Mouse (Mus musculus) induced T-regulatory cell, adult 2 months (primary cell): ENCODE data around the gene Gm42372.

Experiments
- DNase-seq: peaks from one replicate; pipeline ENCODE4 v3.0.0-alpha.2; 2012; ENCODE audit warnings: low read depth

The Gm42372 gene

DNA sequence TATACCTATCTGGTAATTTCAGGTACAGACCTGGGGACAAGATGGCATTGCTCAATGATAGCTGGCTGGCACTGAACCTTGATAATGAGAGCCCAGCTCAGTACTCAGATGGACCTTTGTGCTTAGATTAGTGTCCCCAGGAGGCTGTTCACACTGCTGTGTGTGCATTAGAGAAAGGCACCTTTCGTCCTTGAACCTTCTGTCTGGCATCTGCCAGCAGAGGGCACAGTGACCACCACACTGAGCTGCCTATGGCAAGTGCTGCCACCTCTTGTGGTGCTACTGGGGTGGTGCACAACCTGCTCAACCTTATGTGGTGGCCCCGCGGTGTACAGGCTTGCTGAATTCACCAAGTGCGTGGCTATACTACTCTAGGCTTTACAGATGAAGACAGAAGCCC, 24.4 kb downstream of the Gm42372 start:
- peak; percentile 66 for DNase-seq

DNA sequence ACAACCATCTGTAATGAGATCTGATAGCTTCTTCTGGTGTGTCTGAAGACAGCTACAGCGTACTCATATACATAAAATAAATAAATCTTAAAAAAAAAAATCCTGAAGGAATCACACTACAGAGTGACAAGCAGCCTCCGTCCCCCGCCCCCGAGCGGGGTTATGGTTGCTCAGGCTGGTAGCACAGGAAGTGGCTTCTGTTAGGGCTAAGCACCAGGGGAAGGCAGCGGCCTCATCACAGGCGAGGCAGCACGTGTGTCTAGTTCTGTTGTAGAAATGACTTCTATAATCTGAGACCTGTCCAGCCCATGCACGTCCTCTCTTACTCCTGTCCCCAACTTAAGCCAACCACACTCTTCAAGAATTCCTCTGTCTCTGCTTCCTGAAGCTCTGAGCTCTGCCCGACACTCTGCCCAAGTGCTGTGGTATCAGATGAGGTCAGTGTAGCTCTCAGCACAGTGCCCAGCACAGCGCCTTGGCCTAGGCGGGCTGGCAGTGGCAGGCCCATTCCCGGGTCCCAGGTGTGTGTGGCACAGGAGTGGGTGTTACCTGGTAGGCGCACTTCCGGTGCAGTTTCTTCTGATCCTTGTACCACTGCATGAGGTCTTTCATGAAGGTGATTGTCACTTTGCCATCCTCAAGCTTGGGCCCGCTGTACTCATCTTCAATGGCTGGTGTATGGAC, 26.6 kb downstream of the Gm42372 start:
- DNase-seq, result peak; percentile 61

DNA sequence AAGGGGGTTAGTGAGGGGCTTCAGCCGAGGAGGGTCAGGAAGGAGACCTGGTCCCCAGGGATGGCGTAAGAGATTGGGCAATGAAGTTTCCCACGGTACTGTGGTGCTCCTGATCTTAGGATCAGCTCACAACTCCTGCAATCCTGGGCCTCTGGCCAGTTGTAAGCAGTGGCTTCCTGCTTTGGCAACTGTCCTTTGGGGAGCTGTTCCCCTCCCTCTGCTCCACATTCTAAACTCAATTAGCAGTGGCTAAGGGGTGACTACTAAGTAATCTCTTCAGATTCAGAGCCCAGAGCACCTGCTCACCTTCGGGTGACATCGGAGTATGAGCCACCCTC, 27.1 kb downstream of the Gm42372 start:
- DNase-seq, result no peak

GRCm38 (mm10) chr7:17011909-17012590, 29.2 kb downstream of the Gm42372 start:
- DNase-seq, result no peak

DNA sequence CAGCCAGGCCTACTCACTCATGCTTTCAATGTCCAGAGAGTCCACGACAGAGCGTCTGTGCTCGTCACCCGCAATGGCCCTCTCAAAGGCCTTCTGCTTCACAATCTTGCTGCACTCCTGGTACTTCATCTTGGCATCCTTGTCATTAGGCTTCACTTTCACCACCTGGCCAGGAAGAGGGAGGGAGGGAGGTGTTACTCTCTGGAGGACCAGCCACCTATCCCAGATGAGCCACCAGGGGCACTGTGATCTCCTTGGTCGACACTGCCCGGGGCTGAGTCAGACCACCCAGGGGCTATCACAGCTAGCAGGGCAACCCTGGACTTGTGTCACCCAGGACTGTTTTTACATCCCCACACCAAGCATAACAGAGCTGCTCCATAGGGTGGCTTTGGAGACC, 32.5 kb downstream of the Gm42372 start:
- no peak for DNase-seq

DNA sequence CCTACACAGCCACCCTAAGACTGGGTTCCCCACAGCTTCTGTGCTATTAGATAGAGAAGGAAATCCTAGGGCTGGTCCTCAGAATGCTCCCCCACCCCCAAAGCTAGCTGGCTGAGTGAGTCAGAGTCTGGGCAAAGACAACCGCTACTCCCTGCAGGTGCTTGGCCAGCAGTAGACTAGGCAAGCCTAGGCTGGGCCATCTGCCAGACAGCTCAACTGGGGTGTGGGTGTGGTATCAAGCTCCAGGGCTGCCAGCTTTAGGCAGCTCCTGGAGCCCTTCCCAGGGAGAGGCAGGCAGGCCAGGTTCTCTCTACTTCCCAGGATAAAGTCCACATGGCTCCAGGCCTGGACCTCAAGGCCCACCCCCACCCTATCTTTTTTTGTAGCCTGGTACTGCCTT, 34.1 kb downstream of the Gm42372 start:
- no peak for DNase-seq

DNA sequence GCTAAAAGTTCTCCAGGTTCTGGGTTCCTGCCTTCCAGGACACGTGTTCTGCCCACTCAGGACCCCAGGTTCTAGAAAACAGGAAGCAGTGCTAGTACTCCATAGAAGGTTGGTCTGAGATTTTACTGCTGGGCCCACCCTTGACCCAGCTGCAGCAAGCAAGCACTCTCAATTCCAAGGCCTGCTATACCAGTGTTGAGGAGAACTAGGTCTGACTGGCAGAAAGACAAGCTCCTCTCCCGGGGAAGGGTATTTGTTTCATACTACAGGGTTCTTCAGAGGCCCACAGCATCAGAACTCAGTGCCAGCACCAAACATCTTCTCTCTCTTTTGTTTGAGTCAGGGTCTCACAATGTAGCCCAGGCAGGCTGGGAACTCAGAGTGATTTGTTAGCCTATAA, 35.0 kb downstream of the Gm42372 start:
- no peak for DNase-seq

GRCm38 (mm10) chr7:17019426-17020166, 36.7 kb downstream of the Gm42372 start:
- DNase-seq, result no peak

- DNase-seq, result no peak
Measured at GRCm38 (mm10) chr7:17022176-17022575, 39.3 kb downstream of the Gm42372 start.

GRCm38 (mm10) chr7:17023701-17024100, 40.8 kb downstream of the Gm42372 start:
- DNase-seq, result no peak

DNA sequence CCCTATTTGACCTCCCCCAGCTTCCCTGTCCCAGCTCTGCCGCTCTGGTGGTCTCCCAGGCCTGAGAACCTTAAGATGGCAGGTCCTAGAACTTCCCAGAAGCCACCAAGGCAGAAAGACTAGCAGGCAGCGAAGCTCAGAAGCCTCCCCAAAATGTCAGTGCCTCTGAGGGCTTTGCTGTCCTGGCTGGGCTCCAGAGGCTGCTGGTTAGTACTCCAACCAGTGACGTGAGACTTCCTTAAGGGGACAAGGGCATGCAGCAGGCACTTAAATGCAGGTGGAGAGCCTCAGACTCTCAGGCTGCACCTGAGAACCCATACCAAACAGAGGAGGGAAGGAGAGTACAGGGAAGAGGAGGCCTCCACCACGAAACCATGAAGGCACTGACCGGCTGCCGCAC, 41.3 kb downstream of the Gm42372 start:
- DNase-seq, result no peak

- peak; percentile 69 for DNase-seq
Measured at GRCm38 (mm10) chr7:17024814-17025504, 42.1 kb downstream of the Gm42372 start.

DNA sequence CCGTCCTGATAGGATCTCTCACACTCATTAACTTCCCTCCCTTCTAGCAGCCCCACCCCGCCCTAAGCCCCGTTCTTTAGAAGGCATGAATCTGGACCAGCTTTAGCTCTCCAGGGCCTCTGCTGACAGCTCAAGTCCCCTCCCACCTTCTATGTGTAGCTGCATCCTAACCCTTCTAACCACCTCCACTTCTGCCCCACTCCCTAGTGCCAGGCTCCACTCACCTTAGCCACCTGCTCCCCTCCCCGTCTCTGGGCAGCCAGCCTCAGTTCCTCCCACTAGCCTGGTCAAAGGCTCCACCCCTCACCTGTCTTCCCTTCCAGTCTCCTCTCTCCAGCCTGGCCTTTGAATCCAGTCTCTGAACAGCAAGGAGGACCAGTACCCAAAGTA, 42.6 kb downstream of the Gm42372 start:
- peak; percentile 46 for DNase-seq

DNA sequence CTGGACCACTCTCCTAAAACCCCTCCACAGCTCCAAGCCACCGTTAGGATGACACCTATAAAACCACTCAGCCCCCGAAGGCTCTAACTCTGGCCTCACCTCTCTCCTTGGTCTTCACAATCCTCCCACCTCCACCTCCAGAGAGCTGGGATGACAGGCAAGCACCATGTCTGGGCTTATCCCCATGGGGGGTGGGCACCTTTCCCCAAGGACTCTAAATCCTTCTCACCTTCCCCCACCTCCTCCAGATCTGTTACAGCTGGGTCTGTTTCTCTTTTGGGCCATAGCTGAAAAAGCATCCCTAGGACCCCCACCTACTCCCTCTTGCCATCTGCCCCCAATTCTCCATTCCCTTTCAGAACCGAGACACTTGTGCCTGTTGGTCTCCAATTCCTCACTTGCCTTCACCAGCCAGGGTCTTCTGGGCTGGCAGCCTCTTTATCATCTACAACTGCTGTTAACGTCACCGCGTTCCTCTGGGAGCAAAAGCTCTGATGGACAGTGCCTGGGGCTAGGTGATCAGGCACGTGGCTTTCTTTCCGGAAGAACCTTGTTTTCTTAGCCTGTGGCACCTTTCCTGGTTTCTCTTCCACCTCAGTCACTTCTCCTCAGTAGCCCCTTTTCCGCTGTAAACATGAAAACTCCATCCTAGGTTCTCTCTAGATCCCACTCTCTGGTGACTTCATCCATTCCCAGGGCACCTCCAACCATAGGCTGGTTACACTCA, 43.2 kb downstream of the Gm42372 start:
- peak; percentile 28 for DNase-seq

GRCm38 (mm10) chr7:17026710-17027587, 44.1 kb downstream of the Gm42372 start:
- peak; percentile 82 for DNase-seq

GRCm38 (mm10) chr7:17027588-17028343, 44.9 kb downstream of the Gm42372 start, which contains the start of gene Ppp5c:
Gene Ppp5c (minus strand): TSS chr7:17027924.
- peak; percentile 83 for DNase-seq

DNA sequence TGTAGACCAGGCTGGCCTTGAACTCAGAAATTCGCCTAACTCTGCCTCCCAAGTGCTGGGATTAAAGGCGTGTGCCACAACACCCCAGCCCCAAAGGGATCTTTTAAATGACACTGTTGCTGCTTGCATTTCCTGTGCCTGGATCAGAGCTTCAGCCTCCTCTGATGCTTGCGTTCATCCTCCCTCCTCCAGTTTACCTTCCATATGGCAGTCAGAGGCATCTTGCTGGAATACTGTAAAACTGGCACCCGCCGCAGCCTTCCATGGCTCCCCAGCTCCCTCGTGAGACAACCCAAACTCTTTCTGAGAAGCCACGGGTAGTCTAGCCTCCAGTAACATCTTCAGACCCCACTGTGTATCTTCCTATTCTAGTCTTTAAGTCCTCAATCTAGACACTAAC, 46.0 kb downstream of the Gm42372 start:
- DNase-seq, result no peak

- DNase-seq, result peak; percentile 34
Measured at GRCm38 (mm10) chr7:17030239-17030638, 47.4 kb downstream of the Gm42372 start.
